Mouse (Mus musculus): ENCODE results near the gene Gm17428. TPM values are rescaled to one million over a fixed set of nuclear protein-coding genes. Genes with fewer than 3 reads are reported as not detected.

Gm17428 gene
- total and polyA plus RNA-seq, 3 experiments: not detected

GRCm38 (mm10) chr14:54993636-54994035 is 16.9 kb downstream of the Gm17428 start:
- H3K4me1 ChIP-seq (ENCODE audit: control insufficient read depth in 1 of 2, insufficient read depth in 2 of 2, low read length in 2 of 2): no peaks in the 10 kb centered on the region
- no peak for TF ChIP-seq MXI1 (IDR thresholded peaks at IDR 0.05; ENCODE audit: low read depth, low read length)
- TF ChIP-seq USF2 (IDR thresholded peaks at IDR 0.05; ENCODE audit: borderline replicate concordance in 1 of 2, insufficient read depth in 1 of 2, low read depth in 1 of 2, low read length in 2 of 2): no peak
- no peak for TF ChIP-seq ZC3H11A (IDR thresholded peaks at IDR 0.05; ENCODE audit: low read depth, low read length)
- TF ChIP-seq UBTF (IDR thresholded peaks at IDR 0.05; ENCODE audit: borderline replicate concordance, insufficient read depth, low read depth, low read length): no peak
- no peak for TF ChIP-seq NELFE (IDR thresholded peaks at IDR 0.05; ENCODE audit: low read depth, low read length)
- no peak for TF ChIP-seq MYC (IDR thresholded peaks at IDR 0.05; ENCODE audit: low read depth, low read length)
- TF ChIP-seq CHD1 (IDR thresholded peaks at IDR 0.05; ENCODE audit: low read depth, low read length): no peak
- no peak overlapping the region for H3K9ac ChIP-seq (ENCODE audit: control insufficient read depth, low read depth, low read length, poor library complexity, severe bottlenecking)
- no peak for DNase-seq (ENCODE audit: low read depth, low spot score)
- H3K27me3 ChIP-seq (ENCODE audit: control insufficient read depth in 1 of 2, insufficient read depth in 2 of 2, low read length in 2 of 2): peaks cover 2 to 6% of the 10 kb centered on the region in 2 experiments
- H3K36me3 ChIP-seq (ENCODE audit: control insufficient read depth in 1 of 2, insufficient read depth in 2 of 2, low read length in 2 of 2): no peaks in the 10 kb centered on the region
- H3K79me2 ChIP-seq (ENCODE audit: control insufficient read depth, insufficient read depth, low read length, poor library complexity): no peaks in the 10 kb centered on the region; the same call in 1 of the 2 replicates
- H3K27ac ChIP-seq (ENCODE audit: control insufficient read depth, low read depth, low read length): no peak overlapping the region
- H3K9me3 ChIP-seq (replicated peaks; ENCODE audit: insufficient read depth, low read length): no peaks in the 10 kb centered on the region
- no peak overlapping the region for H3K4me3 ChIP-seq (ENCODE audit: control insufficient read depth in 1 of 2, insufficient read depth in 1 of 2, low read depth in 2 of 2, low read length in 2 of 2)

- Histone ChIP-seq H3K9ac (ENCODE audit: control insufficient read depth, low read depth, low read length, poor library complexity, severe bottlenecking) (no peak within 1 kb of the TSS), H3K36me3 (ENCODE audit: control insufficient read depth in 1 of 2, insufficient read depth in 2 of 2, low read length in 2 of 2) (no peaks in the 10 kb centered on the region), H3K27me3 (ENCODE audit: control insufficient read depth in 1 of 2, insufficient read depth in 2 of 2, low read length in 2 of 2) (peaks cover 2 to 4% of the 10 kb centered on the region in 2 experiments), H3K27ac (ENCODE audit: control insufficient read depth, low read depth, low read length) (no peak within 1 kb of the TSS), H3K4me1 (ENCODE audit: control insufficient read depth in 1 of 2, insufficient read depth in 2 of 2, low read length in 2 of 2) (no peaks in the 10 kb centered on the region), H3K79me2 (ENCODE audit: control insufficient read depth, insufficient read depth, low read length, poor library complexity) (no peaks in the 10 kb centered on the region; the same call in 1 of the 2 replicates), H3K9me3 (replicated peaks; ENCODE audit: insufficient read depth, low read length) (no peaks in the 10 kb centered on the region), H3K4me3 (ENCODE audit: control insufficient read depth in 1 of 2, insufficient read depth in 1 of 2, low read depth in 2 of 2, low read length in 2 of 2) (no peak within 1 kb of the TSS)
- TF ChIP-seq GATA1 (IDR thresholded peaks at IDR 0.05; ENCODE audit: low read depth, low read length): no peak
- TF ChIP-seq MYB (IDR thresholded peaks at IDR 0.05; ENCODE audit: low read depth, low read length): no peak
- no peak for TF ChIP-seq USF1 (IDR thresholded peaks at IDR 0.05; ENCODE audit: low read depth, low read length)
- TF ChIP-seq ELF1 (IDR thresholded peaks at IDR 0.05; ENCODE audit: low read depth, low read length): no peak
- TF ChIP-seq TBP (IDR thresholded peaks at IDR 0.05; ENCODE audit: low read depth, low read length): no peak
- TF ChIP-seq JUND (IDR thresholded peaks at IDR 0.05; ENCODE audit: low read depth, low read length): no peak
- TF ChIP-seq MAX (IDR thresholded peaks at IDR 0.05; ENCODE audit: low read length): no peak
- TF ChIP-seq EP300 (IDR thresholded peaks at IDR 0.05; ENCODE audit: low read depth in 1 of 2, low read length in 2 of 2): no peak
- TF ChIP-seq ZC3H11A (IDR thresholded peaks at IDR 0.05; ENCODE audit: low read depth, low read length): no peak
- no peak for TF ChIP-seq ZNF384 (IDR thresholded peaks at IDR 0.05; ENCODE audit: low read depth, low read length)
- no peak for TF ChIP-seq NELFE (IDR thresholded peaks at IDR 0.05; ENCODE audit: low read depth, low read length)
- TF ChIP-seq ZKSCAN1 (IDR thresholded peaks at IDR 0.05; ENCODE audit: low read depth, low read length): no peak
- TF ChIP-seq ETS1 (IDR thresholded peaks at IDR 0.05; ENCODE audit: low read depth, low read length): no peak
- TF ChIP-seq NRF1 (IDR thresholded peaks at IDR 0.05; ENCODE audit: insufficient read depth, low read depth, low read length, poor library complexity, severe bottlenecking): no peak
- TF ChIP-seq RAD21 (IDR thresholded peaks at IDR 0.05; ENCODE audit: low read depth, low read length): no peak
- TF ChIP-seq SIN3A (IDR thresholded peaks at IDR 0.05; ENCODE audit: low read length): no peak
- no peak for TF ChIP-seq TCF12 (IDR thresholded peaks at IDR 0.05; ENCODE audit: low read depth, low read length)
- TF ChIP-seq MAFK (IDR thresholded peaks at IDR 0.05; ENCODE audit: borderline replicate concordance, low read depth, low read length): no peak
- no peak for TF ChIP-seq POLR2AphosphoS5 (IDR thresholded peaks at IDR 0.05; ENCODE audit: borderline replicate concordance, low read depth, low read length)
- TF ChIP-seq KAT2A (conservative IDR thresholded peaks at IDR 0.05; ENCODE audit: low read depth, low read length): no peak
- no peak for DNase-seq (ENCODE audit: low read depth, low spot score)
Measured at GRCm38 (mm10) chr14:54994136-54994868, 17.6 kb downstream of the Gm17428 start, which contains the start of gene Myh7. Gene Myh7 (minus strand): TSS chr14:54994626.

All from MEL (cell line).